Mouse (Mus musculus): ENCODE data around the gene Rbm45. TPM values are rescaled to one million over a fixed set of nuclear protein-coding genes. Genes with fewer than 3 reads are reported as not detected.
A peak's percentile ranks its signal among the peaks of the same experiment; 100 is the strongest.

Gene Rbm45
- polyA plus RNA-seq, 1 experiment, result 24.1 TPM

GRCm38 (mm10) chr2:76370656-76370922 is 805 bp downstream of the Rbm45 start:
- Histone ChIP-seq H3K36me3 (ENCODE audit: control insufficient read depth, insufficient read depth) (peaks cover 18% of the 10 kb centered on the region), H3K79me2 (ENCODE audit: control insufficient read depth, insufficient read depth) (peaks cover 23% of the 10 kb centered on the region), H3ac (ENCODE audit: control insufficient read depth, insufficient read length, low read depth) (peak overlapping the region; percentile 59), H3K27me3 (ENCODE audit: control insufficient read depth, insufficient read depth, insufficient read length) (no peaks in the 10 kb centered on the region), H3K79me3 (ENCODE audit: low read depth) (peaks cover 10% of the 10 kb centered on the region), H3K4me3 (ENCODE audit: insufficient read depth, poor library complexity, severe bottlenecking) (peak overlapping the region; percentile 83)
- TF ChIP-seq CTCF (IDR thresholded peaks at IDR 0.05; ENCODE audit: control insufficient read depth, insufficient read depth, insufficient read length) (no peak), MAX (IDR thresholded peaks at IDR 0.05) (no peak), MYOD1 (IDR thresholded peaks at IDR 0.05; ENCODE audit: control insufficient read depth, insufficient read length, low read depth) (no peak), CEBPB (IDR thresholded peaks at IDR 0.05; ENCODE audit: low read depth) (no peak), MYOG (IDR thresholded peaks at IDR 0.05; ENCODE audit: control insufficient read depth, extremely low read depth, insufficient read length) (no peak), USF1 (IDR thresholded peaks at IDR 0.05; ENCODE audit: low read depth) (no peak), FOSL1 (IDR thresholded peaks at IDR 0.05; ENCODE audit: insufficient read depth, low read length, poor library complexity, severe bottlenecking) (no peak)

- H3K27me3 ChIP-seq (ENCODE audit: control insufficient read depth, insufficient read depth, insufficient read length), result no peaks in the 10 kb centered on the region
- H3K79me2 ChIP-seq (ENCODE audit: control insufficient read depth, insufficient read depth), result peaks cover 23% of the 10 kb centered on the region
- no peak overlapping the region for H3K4me3 ChIP-seq (ENCODE audit: insufficient read depth, poor library complexity, severe bottlenecking)
- H3ac ChIP-seq (ENCODE audit: control insufficient read depth, insufficient read length, low read depth), result no peak overlapping the region
- TF ChIP-seq MYOD1 (IDR thresholded peaks at IDR 0.05; ENCODE audit: control insufficient read depth, insufficient read length, low read depth) (no peak), USF1 (IDR thresholded peaks at IDR 0.05; ENCODE audit: low read depth) (peak; percentile 60)
- peaks cover 10% of the 10 kb centered on the region for H3K79me3 ChIP-seq (ENCODE audit: low read depth)
- H3K36me3 ChIP-seq (ENCODE audit: control insufficient read depth, insufficient read depth), result peaks cover 34% of the 10 kb centered on the region
These were observed 2.5 kb downstream of the Rbm45 start for GRCm38 (mm10) chr2:76372244-76372643.

- Histone ChIP-seq H3K27me3 (ENCODE audit: control insufficient read depth, insufficient read depth, insufficient read length) (no peaks in the 10 kb centered on the region), H3K79me2 (ENCODE audit: control insufficient read depth, insufficient read depth) (peaks cover 23% of the 10 kb centered on the region), H3K79me3 (ENCODE audit: low read depth) (peaks cover 10% of the 10 kb centered on the region), H3ac (ENCODE audit: control insufficient read depth, insufficient read length, low read depth) (no peak overlapping the region), H3K36me3 (ENCODE audit: control insufficient read depth, insufficient read depth) (peaks cover 57% of the 10 kb centered on the region), H3K4me3 (ENCODE audit: insufficient read depth, poor library complexity, severe bottlenecking) (no peak overlapping the region)
- TF ChIP-seq CEBPB (IDR thresholded peaks at IDR 0.05; ENCODE audit: low read depth), result no peak
- no peak for TF ChIP-seq USF1 (IDR thresholded peaks at IDR 0.05; ENCODE audit: low read depth)
- TF ChIP-seq CTCF (IDR thresholded peaks at IDR 0.05; ENCODE audit: control insufficient read depth, insufficient read depth, insufficient read length), result no peak
- TF ChIP-seq MAX (IDR thresholded peaks at IDR 0.05), result no peak
- no peak for TF ChIP-seq FOSL1 (IDR thresholded peaks at IDR 0.05; ENCODE audit: insufficient read depth, low read length, poor library complexity, severe bottlenecking)
- no peak for TF ChIP-seq MYOD1 (IDR thresholded peaks at IDR 0.05; ENCODE audit: control insufficient read depth, insufficient read length, low read depth)
- no peak for TF ChIP-seq MYOG (IDR thresholded peaks at IDR 0.05; ENCODE audit: control insufficient read depth, extremely low read depth, insufficient read length)
These were observed 4.9 kb downstream of the Rbm45 start for GRCm38 (mm10) chr2:76374544-76375206.

- Histone ChIP-seq H3K27me3 (ENCODE audit: control insufficient read depth, insufficient read depth, insufficient read length) (no peaks in the 10 kb centered on the region), H3K4me3 (ENCODE audit: insufficient read depth, poor library complexity, severe bottlenecking) (no peak overlapping the region), H3ac (ENCODE audit: control insufficient read depth, insufficient read length, low read depth) (no peak overlapping the region), H3K79me2 (ENCODE audit: control insufficient read depth, insufficient read depth) (no peaks in the 10 kb centered on the region), H3K36me3 (ENCODE audit: control insufficient read depth, insufficient read depth) (peaks cover 76% of the 10 kb centered on the region), H3K79me3 (ENCODE audit: low read depth) (no peaks in the 10 kb centered on the region)
- TF ChIP-seq MAX (IDR thresholded peaks at IDR 0.05) (no peak), CTCF (IDR thresholded peaks at IDR 0.05; ENCODE audit: control insufficient read depth, insufficient read depth, insufficient read length) (no peak)
These were observed 8.9 kb downstream of the Rbm45 start for GRCm38 (mm10) chr2:76378646-76379045.

GRCm38 (mm10) chr2:76386531-76386930 is 16.7 kb downstream of the Rbm45 start:
- TF ChIP-seq FOSL1 (IDR thresholded peaks at IDR 0.05; ENCODE audit: insufficient read depth, low read length, poor library complexity, severe bottlenecking) (no peak), MYOD1 (IDR thresholded peaks at IDR 0.05; ENCODE audit: control insufficient read depth, insufficient read length, low read depth) (no peak), MYOG (IDR thresholded peaks at IDR 0.05; ENCODE audit: control insufficient read depth, extremely low read depth, insufficient read length) (no peak), CTCF (IDR thresholded peaks at IDR 0.05; ENCODE audit: control insufficient read depth, insufficient read depth, insufficient read length) (no peak), MAX (IDR thresholded peaks at IDR 0.05) (no peak), USF1 (IDR thresholded peaks at IDR 0.05; ENCODE audit: low read depth) (no peak), CEBPB (IDR thresholded peaks at IDR 0.05; ENCODE audit: low read depth) (no peak)

GRCm38 (mm10) chr2:76400178-76400577 is 30.4 kb downstream of the Rbm45 start:
- Histone ChIP-seq H3K36me3 (ENCODE audit: control insufficient read depth, insufficient read depth) (no peaks in the 10 kb centered on the region), H3K27me3 (ENCODE audit: control insufficient read depth, insufficient read depth, insufficient read length) (no peaks in the 10 kb centered on the region), H3K79me3 (ENCODE audit: low read depth) (no peaks in the 10 kb centered on the region), H3ac (ENCODE audit: control insufficient read depth, insufficient read length, low read depth) (no peak overlapping the region), H3K4me3 (ENCODE audit: insufficient read depth, poor library complexity, severe bottlenecking) (no peak overlapping the region), H3K79me2 (ENCODE audit: control insufficient read depth, insufficient read depth) (no peaks in the 10 kb centered on the region)
- TF ChIP-seq CEBPB (IDR thresholded peaks at IDR 0.05; ENCODE audit: low read depth), result no peak
- TF ChIP-seq MAX (IDR thresholded peaks at IDR 0.05), result no peak
- no peak for TF ChIP-seq FOSL1 (IDR thresholded peaks at IDR 0.05; ENCODE audit: insufficient read depth, low read length, poor library complexity, severe bottlenecking)
- no peak for TF ChIP-seq CTCF (IDR thresholded peaks at IDR 0.05; ENCODE audit: control insufficient read depth, insufficient read depth, insufficient read length)
- TF ChIP-seq USF1 (IDR thresholded peaks at IDR 0.05; ENCODE audit: low read depth), result no peak
- TF ChIP-seq MYOG (IDR thresholded peaks at IDR 0.05; ENCODE audit: control insufficient read depth, extremely low read depth, insufficient read length), result no peak
- TF ChIP-seq MYOD1 (IDR thresholded peaks at IDR 0.05; ENCODE audit: control insufficient read depth, insufficient read length, low read depth), result no peak

More at GRCm38 (mm10) chr2:76386531-76386930, 16.7 kb downstream of the Rbm45 start:
- no peaks in the 10 kb centered on the region for H3K79me3 ChIP-seq (ENCODE audit: low read depth)
- H3K36me3 ChIP-seq (ENCODE audit: control insufficient read depth, insufficient read depth), result peaks cover 27% of the 10 kb centered on the region
- H3K79me2 ChIP-seq (ENCODE audit: control insufficient read depth, insufficient read depth), result no peaks in the 10 kb centered on the region
- no peak overlapping the region for H3K4me3 ChIP-seq (ENCODE audit: insufficient read depth, poor library complexity, severe bottlenecking)
- H3K27me3 ChIP-seq (ENCODE audit: control insufficient read depth, insufficient read depth, insufficient read length), result no peaks in the 10 kb centered on the region
- no peak overlapping the region for H3ac ChIP-seq (ENCODE audit: control insufficient read depth, insufficient read length, low read depth)
